In the genomic region with DNA sequence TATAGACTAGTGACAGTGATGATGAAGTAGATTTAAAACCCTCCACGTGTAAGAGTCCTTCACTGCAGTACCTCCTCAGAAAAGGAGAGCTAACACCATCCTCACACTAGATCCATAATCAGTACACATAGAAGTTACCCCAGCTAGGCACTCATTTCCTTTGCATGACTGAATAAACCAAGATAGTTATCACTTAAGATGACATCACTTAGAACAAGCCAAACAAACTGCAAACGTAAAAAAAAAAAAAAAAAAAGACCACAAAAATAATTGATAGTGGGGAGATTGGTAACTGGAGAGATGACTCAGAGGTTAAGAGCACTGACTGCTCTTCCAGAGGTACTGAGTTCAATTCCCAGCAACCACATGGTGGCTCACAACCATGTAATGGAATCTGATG, we compare ENCODE assay signal across 27 mouse cellular contexts.
"Had no signal": no experiment of that assay in that cellular context is flagged by ENCODE, and none has a peak within 500 bp of the region (broad histone marks: within the 10 kb centered on the region; RNA-seq: fewer than 3 reads in every experiment).

No protein-coding gene starts in this region.

- H3K4me1 ChIP-seq: heart, embryonic 13.5 days; heart, embryonic 15.5 days; hindbrain, embryonic 10.5 days; hindbrain, embryonic 12.5 days; limb, embryonic 10.5 days; limb, embryonic 12.5 days; liver, embryonic 13.5 days; liver, embryonic 15.5 days had no signal

- H3K4me2 ChIP-seq: heart, embryonic 11.5 days; heart, embryonic 13.5 days; heart, embryonic 15.5 days; hindbrain, embryonic 12.5 days; hindbrain, embryonic 14.5 days; limb, embryonic 12.5 days; liver, embryonic 11.5 days; liver, embryonic 13.5 days; liver, embryonic 15.5 days had no signal

- ATAC-seq: hindbrain, embryonic 16.5 days; intestine, embryonic 16.5 days; liver, postnatal 0 days had no signal

- H3K9ac ChIP-seq: heart, embryonic 13.5 days; heart, embryonic 15.5 days; hindbrain, embryonic 12.5 days; hindbrain, embryonic 14.5 days; limb, embryonic 12.5 days; liver, embryonic 13.5 days; liver, embryonic 15.5 days; liver, postnatal 0 days had no signal

- H3K9me3 ChIP-seq: heart, embryonic 13.5 days; heart, embryonic 15.5 days; hindbrain, embryonic 10.5 days; hindbrain, embryonic 12.5 days; limb, embryonic 10.5 days; limb, embryonic 12.5 days; liver, embryonic 13.5 days; liver, embryonic 15.5 days had no signal

- H3K27ac ChIP-seq: gastrocnemius, adult 2 months; heart, adult 2 months; heart, embryonic 13.5 days; heart, embryonic 15.5 days; hindbrain, embryonic 10.5 days; hindbrain, embryonic 12.5 days; hindbrain, embryonic 14.5 days; kidney, postnatal 0 days; left cerebral cortex, adult 2 months; limb, embryonic 10.5 days; limb, embryonic 12.5 days; liver, embryonic 13.5 days; liver, embryonic 15.5 days had no signal

- H3K4me3 ChIP-seq: gastrocnemius, adult 2 months; heart, adult 2 months; heart, embryonic 13.5 days; heart, embryonic 15.5 days; hindbrain, embryonic 10.5 days; hindbrain, embryonic 12.5 days; left cerebral cortex, adult 2 months; limb, embryonic 10.5 days; limb, embryonic 12.5 days; liver, embryonic 13.5 days; liver, embryonic 15.5 days had no signal

- DNase-seq: gastrocnemius, adult 2 months; gastrocnemius, postnatal 10 days; gastrocnemius, postnatal 25 days; heart, adult 2 months; heart, postnatal 14 days; heart, postnatal 4 days; kidney, adult 18-20 months; kidney, adult 8-10 months; kidney, postnatal 14 days; kidney, postnatal 36 days; liver; liver, embryonic 13.5 days; liver, postnatal 0 days had no signal

- H3K27me3 ChIP-seq: heart, embryonic 13.5 days; heart, embryonic 15.5 days; hindbrain, embryonic 12.5 days; limb, embryonic 12.5 days; liver, embryonic 13.5 days; liver, embryonic 15.5 days had no signal
